Mouse (Mus musculus): Measurements from ENCODE around the gene Jph2.

DNA sequence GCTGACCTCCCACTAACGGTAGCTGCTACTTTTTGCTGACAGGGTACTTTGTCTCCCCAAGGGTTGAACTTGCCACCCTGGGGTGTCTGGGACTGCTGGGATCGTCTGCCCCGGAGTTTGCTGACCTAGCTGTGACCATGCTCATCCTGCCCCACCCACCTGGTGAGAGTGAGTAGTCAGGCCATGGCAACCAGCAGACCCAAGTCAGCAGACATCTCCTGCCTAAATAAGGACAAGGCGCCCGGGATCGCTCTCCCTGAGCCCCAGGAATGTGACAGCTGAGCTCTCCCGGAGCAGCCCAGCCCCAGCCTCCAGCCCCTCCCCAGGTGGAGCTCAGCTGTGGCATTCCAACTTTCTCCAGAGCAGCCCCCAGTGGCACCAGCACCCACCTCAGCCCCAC is 44.1 kb downstream of the Jph2 start:
- TF ChIP-seq CTCF (IDR thresholded peaks at IDR 0.05; ENCODE audit: control insufficient read depth, insufficient read depth, insufficient read length) (no peak), CEBPB (IDR thresholded peaks at IDR 0.05; ENCODE audit: low read depth) (no peak), USF1 (IDR thresholded peaks at IDR 0.05; ENCODE audit: low read depth) (no peak), MYOD1 (IDR thresholded peaks at IDR 0.05; ENCODE audit: control insufficient read depth, insufficient read length, low read depth) (peak; percentile 57), MYOG (IDR thresholded peaks at IDR 0.05; ENCODE audit: control insufficient read depth, extremely low read depth, insufficient read length) (no peak), FOSL1 (IDR thresholded peaks at IDR 0.05; ENCODE audit: insufficient read depth, low read length, poor library complexity, severe bottlenecking) (no peak), MAX (IDR thresholded peaks at IDR 0.05) (no peak)

Data from C2C12 (cell line).